Mouse (Mus musculus): ENCODE measurements around the gene Grin2b. TPM values are rescaled to one million over a fixed set of nuclear protein-coding genes. Genes with fewer than 3 reads are reported as not detected.

The Grin2b gene
- polyA plus RNA-seq, 2 experiments from 2014 or later = 0.09 TPM; not detected in 1

- ATAC-seq = no peak
Observed at GRCm38 (mm10) chr6:136096269-136096668, 77.0 kb downstream of the Grin2b start.

DNA sequence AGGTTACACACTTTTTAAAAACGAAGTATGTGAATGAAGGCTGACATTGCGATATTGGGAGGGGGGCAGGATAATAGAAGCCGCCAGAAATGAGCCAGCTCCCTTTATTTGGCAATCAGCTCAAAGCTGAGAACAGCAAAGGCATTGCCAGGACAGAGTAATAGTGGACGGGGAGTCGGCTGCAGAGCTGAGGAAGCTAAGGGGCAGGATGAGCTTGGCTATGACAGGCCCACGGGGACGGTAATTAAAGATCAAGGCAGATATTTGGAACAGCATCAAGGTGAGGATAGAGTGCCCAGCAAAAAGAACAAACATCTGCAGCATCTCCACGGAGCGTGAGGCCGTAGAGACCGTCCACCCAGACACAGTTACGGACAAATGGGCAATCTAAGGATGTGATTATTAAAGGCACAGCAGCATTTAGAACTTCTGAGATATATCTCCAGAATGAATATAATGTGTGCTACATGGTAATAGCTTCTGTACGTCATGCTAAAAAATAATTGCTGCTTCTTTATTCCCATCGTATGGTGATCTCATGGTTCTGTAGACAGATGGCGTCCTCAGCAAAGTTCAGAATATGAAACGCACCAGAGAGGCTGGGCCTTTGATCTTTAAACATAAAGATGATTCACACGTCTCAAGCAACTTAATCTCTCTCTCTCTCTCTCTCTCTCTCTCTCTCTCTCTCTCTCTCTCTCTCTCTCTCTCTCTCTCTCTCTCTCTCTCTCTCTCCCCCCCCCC lies 93.1 kb downstream of the Grin2b start:
- ATAC-seq = no peak

DNA sequence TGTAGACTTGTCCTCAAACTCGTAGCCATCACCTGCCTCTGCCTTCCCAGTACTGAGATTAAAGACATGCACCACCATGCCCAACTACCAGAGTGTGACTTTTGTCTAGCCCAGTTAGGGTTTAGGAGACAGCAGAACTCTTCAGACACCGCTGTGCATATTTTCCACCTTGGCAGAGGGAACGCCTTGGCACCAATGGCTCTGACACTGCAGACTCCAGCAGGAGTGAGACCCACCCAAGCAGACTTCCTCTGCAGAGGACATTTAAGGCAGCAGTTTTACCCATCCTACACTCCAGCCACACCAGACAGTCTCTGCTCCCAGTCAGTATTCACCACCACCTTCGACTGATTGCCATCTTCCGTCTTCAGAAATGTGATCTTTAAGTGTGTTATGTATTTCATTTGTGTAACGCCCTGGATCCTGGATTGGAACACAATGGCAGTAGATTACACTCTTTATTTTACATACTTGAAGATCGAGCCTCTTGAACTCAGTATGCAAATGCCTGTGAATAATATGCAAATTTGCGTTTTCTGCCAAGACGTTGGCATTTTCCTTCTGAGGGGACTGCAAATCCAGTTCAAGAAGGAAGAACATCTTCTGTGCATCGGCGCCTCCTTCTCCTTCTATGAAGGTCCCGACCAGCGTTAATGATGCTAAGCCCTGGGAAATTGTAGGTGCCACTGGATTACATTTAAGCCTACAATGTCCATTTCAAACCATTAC lies 100.8 kb downstream of the Grin2b start:
- ATAC-seq = no peak

GRCm38 (mm10) chr6:136070101-136070500 lies 103.2 kb downstream of the Grin2b start:
- no peak for ATAC-seq

DNA sequence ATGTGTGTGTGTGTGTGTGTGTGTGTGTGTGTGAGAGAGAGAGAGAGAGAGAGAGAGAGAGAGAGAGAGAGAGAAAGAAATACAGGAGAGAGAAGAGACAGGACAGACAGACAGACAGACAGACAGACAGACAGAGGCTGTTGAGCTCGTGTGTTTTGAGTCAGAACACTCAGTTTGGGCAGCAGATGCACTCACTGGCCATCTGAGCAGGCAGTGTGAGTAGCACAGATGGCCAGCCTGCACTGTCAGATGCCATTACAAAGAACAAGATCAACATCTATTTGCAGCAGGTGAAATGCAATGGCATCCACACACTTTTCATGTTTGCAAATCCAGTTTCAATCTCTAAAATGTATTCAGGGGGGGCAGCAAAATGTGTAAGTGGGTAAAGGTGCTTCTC lies 120.0 kb downstream of the Grin2b start:
- ATAC-seq = no peak

DNA sequence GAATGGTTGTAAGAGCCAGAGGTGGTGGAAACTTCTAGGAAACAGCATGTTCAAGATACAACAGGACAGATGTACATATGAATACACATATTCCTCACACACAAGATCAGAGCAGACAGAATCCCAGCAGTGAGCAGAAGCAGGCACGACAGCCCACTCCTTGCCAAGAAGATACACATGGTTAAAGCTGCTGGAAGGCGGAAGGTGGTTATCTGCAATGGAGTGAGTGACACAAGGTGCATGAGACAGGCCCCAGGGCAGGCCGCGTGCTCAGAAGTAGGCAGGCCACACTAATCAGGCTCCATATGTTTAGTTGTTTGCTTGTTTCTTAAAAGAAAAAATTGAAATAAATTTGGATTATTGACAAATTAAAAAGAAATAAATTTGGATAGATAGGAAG lies 123.0 kb downstream of the Grin2b start:
- no peak for ATAC-seq

DNA sequence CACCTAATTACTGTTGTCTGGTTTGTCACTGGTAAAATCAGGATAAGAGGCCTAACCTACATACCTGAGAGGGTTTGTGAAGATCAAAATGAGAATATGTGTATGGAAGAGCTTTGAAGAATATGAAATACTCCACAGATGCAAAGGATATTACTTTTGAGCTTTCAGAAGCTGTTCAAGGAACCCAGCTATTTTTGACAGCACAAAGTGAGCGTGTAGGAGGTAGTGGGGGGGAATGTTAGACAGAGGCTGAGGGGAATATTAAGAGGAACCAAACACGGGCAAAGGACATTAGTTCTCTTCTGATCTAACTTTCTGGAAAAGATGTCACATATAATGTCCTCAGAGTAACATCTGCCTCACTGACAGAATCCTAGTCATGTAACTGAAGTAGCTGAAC lies 125.2 kb downstream of the Grin2b start:
- ATAC-seq = no peak

- no peak for ATAC-seq
Observed at GRCm38 (mm10) chr6:136046091-136046490, 127.2 kb downstream of the Grin2b start.

DNA sequence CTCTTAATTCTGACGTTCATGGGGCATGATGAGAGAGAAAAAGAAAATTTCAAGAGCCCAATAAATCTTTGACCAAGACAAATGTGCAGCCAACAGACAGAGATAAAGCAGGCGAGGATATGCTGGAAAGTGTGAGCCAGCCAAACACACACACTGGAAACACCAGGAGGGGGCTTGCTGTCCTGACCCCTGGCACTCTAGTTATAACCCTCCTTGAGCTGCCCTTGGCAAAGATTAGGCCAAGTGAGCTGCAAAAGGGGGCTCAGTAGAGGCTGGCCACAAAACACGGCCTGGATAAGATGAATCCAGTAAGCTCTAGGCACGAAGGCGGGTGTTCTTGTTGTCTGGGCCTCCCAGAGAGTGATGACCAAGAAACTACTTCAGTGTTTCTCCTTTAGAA lies 128.8 kb downstream of the Grin2b start:
- ATAC-seq = no peak

- no peak for ATAC-seq
Observed at GRCm38 (mm10) chr6:136042375-136042774, 130.9 kb downstream of the Grin2b start.

- ATAC-seq = no peak
Observed at GRCm38 (mm10) chr6:136041821-136042220, 131.5 kb downstream of the Grin2b start.

DNA sequence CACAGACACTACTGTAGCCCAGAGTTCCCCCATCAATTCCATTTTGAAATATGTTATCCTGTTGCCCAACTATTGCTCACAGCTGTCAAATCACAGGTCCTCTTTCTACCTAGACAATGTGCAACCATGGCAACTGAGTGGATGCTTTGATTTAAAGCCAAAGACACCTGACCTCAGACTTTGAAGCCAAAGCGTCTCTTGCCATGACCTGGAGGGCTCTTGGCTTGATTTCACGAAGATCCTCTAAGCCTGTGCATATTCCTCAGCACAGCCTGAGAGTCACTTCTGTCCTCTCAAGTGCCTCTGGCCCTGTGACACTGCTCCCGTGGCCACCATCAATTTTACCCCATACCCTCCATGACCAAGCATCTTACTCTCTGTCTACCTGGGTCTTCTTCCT lies 132.4 kb downstream of the Grin2b start:
- ATAC-seq = no peak

DNA sequence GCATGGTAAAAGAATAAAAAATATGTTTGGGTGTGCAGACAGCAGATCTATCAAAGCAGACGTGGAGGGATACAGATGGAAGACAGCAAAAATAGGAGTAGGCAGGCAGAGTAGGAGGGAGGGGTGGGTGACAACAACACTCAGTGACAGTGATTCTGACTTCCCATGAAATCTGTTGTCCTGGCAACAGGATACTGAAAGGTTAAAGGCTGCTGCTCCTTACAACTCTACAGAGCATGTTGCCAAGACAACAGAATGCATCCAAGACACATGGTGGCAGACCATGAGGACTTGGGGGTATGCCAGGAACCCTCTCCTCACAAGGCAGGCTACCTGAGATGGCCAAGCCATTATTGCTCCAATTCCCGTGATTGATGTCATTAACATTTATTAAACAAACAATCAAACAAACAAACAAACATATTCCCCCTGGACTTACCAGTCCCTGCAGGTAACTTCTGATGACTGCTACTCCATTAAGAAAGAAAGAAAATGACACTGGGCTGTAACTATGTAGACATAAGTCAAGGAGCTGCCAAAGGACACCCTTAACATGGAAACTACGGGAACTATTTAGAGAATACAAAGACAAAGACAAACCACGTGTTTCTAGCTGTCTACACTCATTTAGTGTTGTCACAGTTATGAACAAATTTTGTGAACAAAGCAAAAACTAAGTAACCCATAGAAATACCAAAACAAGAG lies 143.9 kb downstream of the Grin2b start:
- no peak for ATAC-seq

DNA sequence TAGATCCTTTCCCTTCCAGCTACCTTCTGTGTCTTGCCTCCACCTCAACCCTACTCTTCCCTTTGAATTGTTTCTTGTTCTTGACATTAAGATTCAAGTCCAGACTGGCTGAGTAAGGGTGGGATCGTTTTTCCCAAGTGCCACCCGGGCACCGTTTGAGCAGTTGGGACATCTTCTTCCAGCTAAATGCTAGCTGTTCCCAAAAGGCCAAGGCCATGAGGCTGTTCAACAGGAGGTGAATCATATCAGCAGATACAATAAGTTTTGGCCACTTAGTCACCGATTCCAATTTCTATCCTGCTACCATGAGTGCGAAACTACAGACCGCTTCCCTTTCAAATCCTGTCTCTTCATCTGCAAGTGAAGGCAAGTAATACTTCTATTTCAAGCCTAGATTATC lies 146.4 kb downstream of the Grin2b start:
- no peak for ATAC-seq

GRCm38 (mm10) chr6:136025801-136026200 lies 147.5 kb downstream of the Grin2b start:
- ATAC-seq = no peak

DNA sequence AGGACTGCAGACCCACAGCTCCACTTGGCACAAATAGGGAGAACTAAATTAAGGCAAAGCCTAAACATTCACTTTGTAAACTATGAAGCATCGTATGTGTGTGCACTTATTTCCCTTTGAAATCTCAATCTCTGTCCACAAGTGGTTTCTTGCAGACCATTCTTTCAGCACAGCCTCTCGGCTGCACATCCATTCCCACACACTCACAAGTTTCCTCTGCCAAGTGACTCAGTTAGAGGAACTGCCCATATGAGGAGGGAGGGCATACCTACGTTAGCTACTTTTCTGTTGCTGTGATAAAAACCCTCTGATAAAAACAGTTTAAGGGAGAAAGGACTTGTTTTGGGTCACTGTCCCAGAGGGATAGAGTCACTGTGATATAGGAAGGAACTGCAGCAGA lies 152.9 kb downstream of the Grin2b start:
- no peak for ATAC-seq

- ATAC-seq = no peak
Observed at GRCm38 (mm10) chr6:136018962-136019361, 154.3 kb downstream of the Grin2b start.

- no peak for ATAC-seq
Observed at GRCm38 (mm10) chr6:136013556-136014380, 159.5 kb downstream of the Grin2b start.

GRCm38 (mm10) chr6:136011533-136011932 lies 161.8 kb downstream of the Grin2b start:
- ATAC-seq = no peak

DNA sequence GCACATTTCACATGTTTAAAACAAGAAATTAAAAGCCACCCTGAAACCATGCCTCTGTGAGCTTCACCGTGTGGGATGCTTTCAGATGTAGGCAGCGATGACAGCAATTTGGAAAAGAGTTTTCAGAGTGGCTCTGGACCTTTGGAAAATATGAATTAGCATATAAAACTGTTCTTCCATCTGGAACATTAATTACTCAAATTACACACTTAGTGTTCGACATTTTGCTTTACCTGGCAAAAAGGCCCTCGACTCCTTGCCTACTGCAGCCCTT lies 162.3 kb downstream of the Grin2b start:
- ATAC-seq = no peak

GRCm38 (mm10) chr6:136010290-136011037 lies 162.8 kb downstream of the Grin2b start:
- ATAC-seq = no peak

- no peak for ATAC-seq
Observed at GRCm38 (mm10) chr6:136008120-136008519, 165.2 kb downstream of the Grin2b start.

Measured in activated CD4-positive, CD25-positive, alpha-beta regulatory T cell, adult 4 months (primary cell).